Mouse (Mus musculus) megakaryocyte, adult 5-6 weeks (primary cell): ENCODE results near the gene Asb12. TPM values are rescaled to one million over a fixed set of nuclear protein-coding genes. Genes with fewer than 3 reads are reported as not detected.
"Not testable (repeated sequence)": the region's sequence is repeated elsewhere in the genome, so short reads cannot be mapped to it uniquely, and the experiment has no call there.

Experiments
- ATAC-seq: 2 replicates; pipeline ENCODE4 v1.8.0; 2016; ENCODE audit warnings: mild to moderate bottlenecking, inconsistent platforms; ENCODE audit not compliant: poor library complexity, severe bottlenecking
- total RNA-seq, 2 experiments: library from RNA; stranded (forward) in 1 of 2; stranded (reverse) in 1 of 2; fragments of 153-499, 151-499 nt in 1 of 2; fragments of 221-1000, 200-1000 nt in 1 of 2; gene quantifications; 2 replicates each; pipeline versions ENCODE4 v1.2.3 to v1.2.4; 2015 to 2017

Asb12 gene
- total RNA-seq (2015) (not detected in 2 replicates), total RNA-seq (2017) (not detected in 2 replicates)

GRCm38 (mm10) chrX:95557887-95558286 is at the start of gene Asb12, which contains the start of gene Pfn5:
Asb12 (minus strand) TSS chrX:95557987.
Pfn5 (plus strand) TSS chrX:95558104.
- ATAC-seq: no peak

- no peak for ATAC-seq
Observed at GRCm38 (mm10) chrX:95600609-95601008, 42.8 kb upstream of the Asb12 start.

- ATAC-seq: no peak
Observed at GRCm38 (mm10) chrX:95554321-95554720, 3.5 kb downstream of the Asb12 start.

- ATAC-seq: not testable (repeated sequence)
Observed at GRCm38 (mm10) chrX:95535493-95535892, 22.3 kb downstream of the Asb12 start.

GRCm38 (mm10) chrX:95525166-95525565 is 32.6 kb downstream of the Asb12 start:
- no peak for ATAC-seq

- ATAC-seq: no peak
Observed at GRCm38 (mm10) chrX:95523883-95524282, 33.9 kb downstream of the Asb12 start.

- no peak for ATAC-seq
Observed at GRCm38 (mm10) chrX:95457166-95457565, 100.6 kb downstream of the Asb12 start.

GRCm38 (mm10) chrX:95445866-95446265 is 111.9 kb downstream of the Asb12 start:
- ATAC-seq: no peak

GRCm38 (mm10) chrX:95445141-95445540 is 112.6 kb downstream of the Asb12 start:
- no peak for ATAC-seq

GRCm38 (mm10) chrX:95444776-95445111 is 113.0 kb downstream of the Asb12 start, which contains the start of gene Amer1:
Amer1 (minus strand) TSS chrX:95444872.
- ATAC-seq: peak; percentile 91

GRCm38 (mm10) chrX:95443898-95444775 is 113.7 kb downstream of the Asb12 start:
- ATAC-seq: peak; percentile 69

- no peak for ATAC-seq
Observed at GRCm38 (mm10) chrX:95443390-95443789, 114.4 kb downstream of the Asb12 start.

- no peak for ATAC-seq
Observed at GRCm38 (mm10) chrX:95442261-95442660, 115.5 kb downstream of the Asb12 start.

- ATAC-seq: no peak
Observed at GRCm38 (mm10) chrX:95441290-95441689, 116.5 kb downstream of the Asb12 start.

- ATAC-seq: no peak
Observed at GRCm38 (mm10) chrX:95438491-95438890, 119.3 kb downstream of the Asb12 start.

- no peak for ATAC-seq
Observed at GRCm38 (mm10) chrX:95437236-95437635, 120.6 kb downstream of the Asb12 start.

Other genes starting within 250 kb of the Asb12 start
- 2.4 and 2.9 TPM in 2 replicates for gene Amer1, start 113.1 kb downstream of the Asb12 start, total RNA-seq (2015)
- gene Amer1, start 113.1 kb downstream of the Asb12 start, total RNA-seq (2017): 3.2 and 3.4 TPM in 2 replicates
- not detected in 2 replicates for gene Pfn5, start 117 bp upstream of the Asb12 start, total RNA-seq (2015)
- not detected in 2 replicates for gene Pfn5, start 117 bp upstream of the Asb12 start, total RNA-seq (2017)
- 2.7 and 3.5 TPM in 2 replicates for gene Zc4h2, start 100.5 kb upstream of the Asb12 start, total RNA-seq (2015)
- gene Zc4h2, start 100.5 kb upstream of the Asb12 start, total RNA-seq (2017): 1.2 and 2.5 TPM in 2 replicates
- gene Zc3h12b, start 153.7 kb upstream of the Asb12 start, total RNA-seq (2015): 0.09 TPM in 1 of 2 replicates, not detected in the other
- gene Zc3h12b, start 153.7 kb upstream of the Asb12 start, total RNA-seq (2017): 0.26 TPM in 1 of 2 replicates, not detected in the other